Mouse (Mus musculus): ENCODE measurements around the gene Pdk4. TPM values are rescaled to one million over a fixed set of nuclear protein-coding genes. Genes with fewer than 3 reads are reported as not detected.

The Pdk4 gene
- total RNA-seq, 1 experiment = 1.9 TPM

DNA sequence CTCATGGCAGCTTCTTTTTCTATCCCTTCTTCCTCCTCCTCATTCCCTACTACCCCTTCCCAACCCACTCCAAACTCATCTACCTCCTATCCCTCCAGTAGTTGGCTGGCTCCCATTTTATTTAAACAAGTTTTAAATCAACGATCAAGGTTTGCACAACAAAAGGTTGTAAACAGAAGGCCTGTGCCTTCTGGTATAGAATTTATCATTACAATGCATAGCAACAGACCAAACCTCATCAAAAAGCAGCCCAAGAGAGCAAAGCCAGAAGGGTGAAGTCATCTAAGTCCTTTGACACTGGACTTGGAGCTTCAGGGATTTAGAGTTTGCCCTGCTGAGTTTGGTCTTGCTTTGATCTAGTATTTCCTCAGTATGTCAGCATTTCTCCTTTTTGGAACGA is 15.0 kb downstream of the Pdk4 start:
- TF ChIP-seq HCFC1 (IDR thresholded peaks at IDR 0.05; ENCODE audit: borderline replicate concordance, insufficient read depth, low read length) = no peak
- no peak for TF ChIP-seq MAFK (IDR thresholded peaks at IDR 0.05; ENCODE audit: insufficient read depth, low read depth, low read length)
- no peak for TF ChIP-seq ZC3H11A (IDR thresholded peaks at IDR 0.05; ENCODE audit: borderline replicate concordance, low read depth, low read length)
- TF ChIP-seq CHD2 (IDR thresholded peaks at IDR 0.05; ENCODE audit: low read depth, low read length) = no peak
- TF ChIP-seq ZNF384 (IDR thresholded peaks at IDR 0.05; ENCODE audit: low read depth, low read length) = no peak
- Histone ChIP-seq H3K4me1 (ENCODE audit: control insufficient read depth in 2 of 2, insufficient read depth in 2 of 2, low read length in 2 of 2, poor library complexity in 1 of 2) (peaks cover 13 to 17% of the 10 kb centered on the region in 2 experiments), H3K27ac (ENCODE audit: insufficient read depth, low read depth, low read length, poor library complexity, severe bottlenecking) (no peak overlapping the region), H3K4me3 (ENCODE audit: insufficient read depth in 1 of 2, low read depth in 1 of 2, low read length in 2 of 2, poor library complexity in 1 of 2, severe bottlenecking in 1 of 2) (no peak overlapping the region), H3K9me3 (ENCODE audit: control insufficient read depth, insufficient read depth, low read depth, low read length) (peaks cover 7% of the 10 kb centered on the region), H3K36me3 (ENCODE audit: control insufficient read depth, insufficient read depth, low read length, poor library complexity, severe bottlenecking) (peaks cover 3% of the 10 kb centered on the region; the same call in 1 of the 2 replicates), H3K9ac (ENCODE audit: insufficient read depth, low read depth, low read length, poor library complexity, severe bottlenecking) (no peak overlapping the region)
- in situ Hi-C loops (cut with MboI; ENCODE audit: low sequenced_read_pairs in 2 of 2, unreplicated experiment in 2 of 2) = no loop called here
- no peak for DNase-seq (ENCODE audit: low read depth, low spot score)

- H3K9ac ChIP-seq (ENCODE audit: insufficient read depth, low read depth, low read length, poor library complexity, severe bottlenecking) = no peak overlapping the region
- H3K9me3 ChIP-seq (ENCODE audit: control insufficient read depth, insufficient read depth, low read depth, low read length) = peaks cover 3% of the 10 kb centered on the region; the same call in 1 of the 2 replicates
- no peak overlapping the region for H3K4me3 ChIP-seq (ENCODE audit: insufficient read depth in 1 of 2, low read depth in 1 of 2, low read length in 2 of 2, poor library complexity in 1 of 2, severe bottlenecking in 1 of 2)
- no peak for DNase-seq (ENCODE audit: low read depth, low spot score)
- H3K4me1 ChIP-seq (ENCODE audit: control insufficient read depth in 2 of 2, insufficient read depth in 2 of 2, low read length in 2 of 2, poor library complexity in 1 of 2) = no peaks in the 10 kb centered on the region
- no peaks in the 10 kb centered on the region for H3K36me3 ChIP-seq (ENCODE audit: control insufficient read depth, insufficient read depth, low read length, poor library complexity, severe bottlenecking)
- TF ChIP-seq CHD2 (IDR thresholded peaks at IDR 0.05; ENCODE audit: low read depth, low read length) = no peak
- no peak for TF ChIP-seq HCFC1 (IDR thresholded peaks at IDR 0.05; ENCODE audit: borderline replicate concordance, insufficient read depth, low read length)
- TF ChIP-seq MAFK (IDR thresholded peaks at IDR 0.05; ENCODE audit: insufficient read depth, low read depth, low read length) = no peak
- no peak for TF ChIP-seq ZC3H11A (IDR thresholded peaks at IDR 0.05; ENCODE audit: borderline replicate concordance, low read depth, low read length)
- TF ChIP-seq ZNF384 (IDR thresholded peaks at IDR 0.05; ENCODE audit: low read depth, low read length) = no peak
- in situ Hi-C loops (cut with MboI; ENCODE audit: low sequenced_read_pairs in 2 of 2, unreplicated experiment in 2 of 2) = no loop called here
- H3K27ac ChIP-seq (ENCODE audit: insufficient read depth, low read depth, low read length, poor library complexity, severe bottlenecking) = no peak overlapping the region
Measured at GRCm38 (mm10) chr6:5474021-5474420, 22.1 kb downstream of the Pdk4 start.

DNA sequence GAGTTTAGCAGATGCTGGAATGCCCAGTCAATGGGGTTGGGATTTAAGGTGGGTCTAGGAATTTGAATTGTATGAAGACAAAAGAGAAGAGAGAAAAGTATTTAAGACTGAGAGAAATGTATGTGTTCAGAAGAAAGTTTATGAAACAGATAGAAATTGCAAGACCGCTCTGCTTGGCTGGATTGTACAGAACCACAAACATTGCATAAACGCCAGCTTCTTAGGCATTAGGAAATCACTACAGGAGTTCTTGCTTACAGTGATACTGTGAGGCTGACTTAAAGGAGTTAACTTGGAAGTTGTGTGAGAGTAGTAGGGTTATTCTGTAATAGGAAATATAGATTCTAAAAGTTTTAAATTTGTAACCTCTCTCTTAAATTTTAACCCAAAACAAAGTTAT is 23.4 kb downstream of the Pdk4 start:
- TF ChIP-seq ZNF384 (IDR thresholded peaks at IDR 0.05; ENCODE audit: low read depth, low read length) (no peak), ZC3H11A (IDR thresholded peaks at IDR 0.05; ENCODE audit: borderline replicate concordance, low read depth, low read length) (no peak), HCFC1 (IDR thresholded peaks at IDR 0.05; ENCODE audit: borderline replicate concordance, insufficient read depth, low read length) (no peak), CHD2 (IDR thresholded peaks at IDR 0.05; ENCODE audit: low read depth, low read length) (no peak), MAFK (IDR thresholded peaks at IDR 0.05; ENCODE audit: insufficient read depth, low read depth, low read length) (no peak)
- Histone ChIP-seq H3K4me1 (ENCODE audit: control insufficient read depth in 2 of 2, insufficient read depth in 2 of 2, low read length in 2 of 2, poor library complexity in 1 of 2) (no peaks in the 10 kb centered on the region), H3K36me3 (ENCODE audit: control insufficient read depth, insufficient read depth, low read length, poor library complexity, severe bottlenecking) (no peaks in the 10 kb centered on the region), H3K27ac (ENCODE audit: insufficient read depth, low read depth, low read length, poor library complexity, severe bottlenecking) (no peak overlapping the region), H3K4me3 (ENCODE audit: insufficient read depth in 1 of 2, low read depth in 1 of 2, low read length in 2 of 2, poor library complexity in 1 of 2, severe bottlenecking in 1 of 2) (no peak overlapping the region), H3K9ac (ENCODE audit: insufficient read depth, low read depth, low read length, poor library complexity, severe bottlenecking) (no peak overlapping the region), H3K9me3 (ENCODE audit: control insufficient read depth, insufficient read depth, low read depth, low read length) (peaks cover 3% of the 10 kb centered on the region; the same call in 1 of the 2 replicates)
- no peak for DNase-seq (ENCODE audit: low read depth, low spot score)
- in situ Hi-C loops (cut with MboI; ENCODE audit: low sequenced_read_pairs in 2 of 2, unreplicated experiment in 2 of 2) = no loop called here

GRCm38 (mm10) chr6:5470480-5471318 is 25.4 kb downstream of the Pdk4 start:
- TF ChIP-seq MAFK (IDR thresholded peaks at IDR 0.05; ENCODE audit: insufficient read depth, low read depth, low read length) (no peak), CHD2 (IDR thresholded peaks at IDR 0.05; ENCODE audit: low read depth, low read length) (no peak), HCFC1 (IDR thresholded peaks at IDR 0.05; ENCODE audit: borderline replicate concordance, insufficient read depth, low read length) (no peak), ZC3H11A (IDR thresholded peaks at IDR 0.05; ENCODE audit: borderline replicate concordance, low read depth, low read length) (no peak), ZNF384 (IDR thresholded peaks at IDR 0.05; ENCODE audit: low read depth, low read length) (no peak)
- in situ Hi-C loops (cut with MboI; ENCODE audit: low sequenced_read_pairs in 2 of 2, unreplicated experiment in 2 of 2) = no loop called here

More at GRCm38 (mm10) chr6:5470480-5471318, 25.4 kb downstream of the Pdk4 start:
- no peak overlapping the region for H3K4me3 ChIP-seq (ENCODE audit: insufficient read depth in 1 of 2, low read depth in 1 of 2, low read length in 2 of 2, poor library complexity in 1 of 2, severe bottlenecking in 1 of 2)
- H3K36me3 ChIP-seq (ENCODE audit: control insufficient read depth, insufficient read depth, low read length, poor library complexity, severe bottlenecking) = no peaks in the 10 kb centered on the region
- no peak for DNase-seq (ENCODE audit: low read depth, low spot score)
- peaks cover 3% of the 10 kb centered on the region; the same call in 1 of the 2 replicates for H3K9me3 ChIP-seq (ENCODE audit: control insufficient read depth, insufficient read depth, low read depth, low read length)
- H3K4me1 ChIP-seq (ENCODE audit: control insufficient read depth in 2 of 2, insufficient read depth in 2 of 2, low read length in 2 of 2, poor library complexity in 1 of 2) = no peaks in the 10 kb centered on the region
- no peak overlapping the region for H3K27ac ChIP-seq (ENCODE audit: insufficient read depth, low read depth, low read length, poor library complexity, severe bottlenecking)
- H3K9ac ChIP-seq (ENCODE audit: insufficient read depth, low read depth, low read length, poor library complexity, severe bottlenecking) = no peak overlapping the region
